Mouse (Mus musculus) MEL (cell line): ENCODE data around the gene Naip1. TPM values are rescaled to one million over a fixed set of nuclear protein-coding genes. Genes with fewer than 3 reads are reported as not detected.

Experiments
- DNase-seq: peaks from one replicate; pipeline ENCODE4 v3.0.0; 2011; ENCODE audit warnings: low read depth, low spot score
- H3K27ac ChIP-seq: 2 replicates; pipeline ENCODE4 v1.5.1; 2012; ENCODE audit warnings: low read depth, mild to moderate bottlenecking, control low read depth, low read length, moderate library complexity; ENCODE audit not compliant: control insufficient read depth
- H3K27me3 ChIP-seq, 2 experiments: fragments of 150-350 bp in 1 of 2; sonication (generic) in 1 of 2; 2 replicates each; pipeline ENCODE4 v1.6.1; 2012; ENCODE audit warnings: low read length in 2 of 2, mild to moderate bottlenecking in 2 of 2, improper control_type of control experiment in 1 of 2, moderate library complexity in 1 of 2; ENCODE audit not compliant: insufficient read depth in 2 of 2, control insufficient read depth in 1 of 2
- H3K36me3 ChIP-seq, 2 experiments: 2 replicates each; pipeline ENCODE4 v1.6.1; 2012 to 2014; ENCODE audit warnings: low read length in 2 of 2, improper control_type of control experiment in 1 of 2, inconsistent platforms in 1 of 2, mild to moderate bottlenecking in 1 of 2; ENCODE audit not compliant: insufficient read depth in 2 of 2, control insufficient read depth in 1 of 2
- H3K4me1 ChIP-seq, 2 experiments: fragments of 150-350 bp in 1 of 2; sonication (generic) in 1 of 2; 2 replicates each; pipeline ENCODE4 v1.6.1; 2012; ENCODE audit warnings: low read length in 2 of 2, improper control_type of control experiment in 1 of 2, mild to moderate bottlenecking in 1 of 2; ENCODE audit not compliant: insufficient read depth in 2 of 2, control insufficient read depth in 1 of 2
- H3K4me3 ChIP-seq, 2 experiments: fragments of 150-350 bp in 1 of 2; sonication (generic) in 1 of 2; 2 replicates each; pipeline ENCODE4 v1.5.1; 2012; ENCODE audit warnings: low read depth in 2 of 2, low read length in 2 of 2, mild to moderate bottlenecking in 2 of 2, moderate library complexity in 2 of 2, control low read depth in 1 of 2, improper control_type of control experiment in 1 of 2; ENCODE audit not compliant: control insufficient read depth in 1 of 2, insufficient read depth in 1 of 2
- H3K79me2 ChIP-seq: 2 replicates; pipeline ENCODE4 v1.6.1; 2012; ENCODE audit warnings: mild to moderate bottlenecking, low read length, moderate library complexity; ENCODE audit not compliant: control insufficient read depth, poor library complexity, insufficient read depth
- H3K9ac ChIP-seq: 2 replicates; pipeline ENCODE4 v1.6.1; 2012; ENCODE audit warnings: low read depth, mild to moderate bottlenecking, control low read depth, low read length, moderate library complexity; ENCODE audit not compliant: control insufficient read depth, poor library complexity, severe bottlenecking
- H3K9me3 ChIP-seq: fragments of 150-350 bp; sonication (generic); replicated peaks from 2 replicates; pipeline ENCODE4 v1.6.1; 2012; ENCODE audit warnings: mild to moderate bottlenecking, low read length, improper control_type of control experiment, moderate library complexity; ENCODE audit not compliant: insufficient read depth
- BHLHE40 ChIP-seq: IDR thresholded peaks from 2 replicates; pipeline ENCODE4 v1.6.1; 2012; ENCODE audit warnings: low read depth, mild to moderate bottlenecking, inconsistent platforms, low read length, improper control_type of control experiment, borderline replicate concordance
- CHD2 ChIP-seq: IDR thresholded peaks from 2 replicates; pipeline ENCODE4 v1.6.1; 2011; ENCODE audit warnings: low read length, improper control_type of control experiment
- CTCF ChIP-seq, 3 experiments: IDR thresholded peaks in 2 of 3; conservative IDR thresholded peaks in 1 of 3; 2 replicates each; pipeline ENCODE4 v1.5.1; 2011 to 2012; ENCODE audit warnings: low read length in 3 of 3, low read depth in 2 of 3, mild to moderate bottlenecking in 2 of 3, improper control_type of control experiment in 1 of 3, inconsistent platforms in 1 of 3, mixed read lengths in 1 of 3, moderate library complexity in 1 of 3; ENCODE audit not compliant: control insufficient read depth in 1 of 3, insufficient read depth in 1 of 3, poor library complexity in 1 of 3, severe bottlenecking in 1 of 3
- EP300 ChIP-seq, 2 experiments: IDR thresholded peaks; 2 replicates each; pipeline ENCODE4 v1.6.1; 2011; ENCODE audit warnings: improper control_type of control experiment in 2 of 2, low read length in 2 of 2, low read depth in 1 of 2, mild to moderate bottlenecking in 1 of 2
- GABPA ChIP-seq: IDR thresholded peaks from 2 replicates; pipeline ENCODE4 v1.6.1; 2012; ENCODE audit warnings: low read depth, mild to moderate bottlenecking, inconsistent platforms, low read length, improper control_type of control experiment, moderate library complexity
- HCFC1 ChIP-seq: IDR thresholded peaks from 2 replicates; pipeline ENCODE4 v1.6.1; 2012; ENCODE audit warnings: low read depth, mild to moderate bottlenecking, inconsistent platforms, low read length, improper control_type of control experiment, moderate library complexity
- JUND ChIP-seq: IDR thresholded peaks from 2 replicates; pipeline ENCODE4 v1.6.1; 2011; ENCODE audit warnings: low read depth, mild to moderate bottlenecking, improper control_type of control experiment, low read length
- KAT2A ChIP-seq: conservative IDR thresholded peaks from 2 replicates; pipeline ENCODE4 v1.6.1; 2012; ENCODE audit warnings: low read depth, low read length, improper control_type of control experiment, inconsistent platforms
- MAX ChIP-seq: IDR thresholded peaks from 2 replicates; pipeline ENCODE4 v1.6.1; 2011; ENCODE audit warnings: low read length, improper control_type of control experiment
- MEF2A ChIP-seq: IDR thresholded peaks from 2 replicates; pipeline ENCODE4 v1.6.1; 2014; ENCODE audit warnings: low read depth, mild to moderate bottlenecking, inconsistent platforms, low read length, improper control_type of control experiment; ENCODE audit not compliant: poor library complexity, insufficient replicate concordance, severe bottlenecking; ENCODE audit errors: extremely low read depth
- MXI1 ChIP-seq: IDR thresholded peaks from 2 replicates; pipeline ENCODE4 v1.6.1; 2011; ENCODE audit warnings: mild to moderate bottlenecking, low read depth, low read length, improper control_type of control experiment
- NELFE ChIP-seq: IDR thresholded peaks from 2 replicates; pipeline ENCODE4 v1.6.1; 2011; ENCODE audit warnings: low read depth, low read length, improper control_type of control experiment
- POLR2A ChIP-seq, 2 experiments: IDR thresholded peaks; 2 replicates each; pipeline ENCODE4 v1.6.1; 2011 to 2012; ENCODE audit warnings: low read length in 2 of 2, mild to moderate bottlenecking in 2 of 2, control low read depth in 1 of 2, improper control_type of control experiment in 1 of 2, low read depth in 1 of 2, moderate library complexity in 1 of 2; ENCODE audit not compliant: control insufficient read depth in 1 of 2, insufficient read depth in 1 of 2, poor library complexity in 1 of 2
- RCOR1 ChIP-seq: IDR thresholded peaks from 2 replicates; pipeline ENCODE4 v1.6.1; 2012; ENCODE audit warnings: low read depth, mild to moderate bottlenecking, inconsistent platforms, low read length, improper control_type of control experiment
- SMC3 ChIP-seq: IDR thresholded peaks from 2 replicates; pipeline ENCODE4 v1.6.1; 2011; ENCODE audit warnings: low read depth, low read length, improper control_type of control experiment
- TAL1 ChIP-seq: IDR thresholded peaks from 2 replicates; pipeline ENCODE4 v1.6.1; 2012; ENCODE audit warnings: mild to moderate bottlenecking, inconsistent platforms, low read length, moderate library complexity, mixed read lengths
- TBP ChIP-seq: IDR thresholded peaks from 2 replicates; pipeline ENCODE4 v1.8.0; 2011; ENCODE audit warnings: low read depth, low read length, improper control_type of control experiment
- USF1 ChIP-seq: IDR thresholded peaks from 2 replicates; pipeline ENCODE4 v1.6.1; 2014; ENCODE audit warnings: low read depth, mild to moderate bottlenecking, inconsistent platforms, low read length, improper control_type of control experiment, moderate library complexity
- ZC3H11A ChIP-seq: IDR thresholded peaks from 2 replicates; pipeline ENCODE4 v1.6.1; 2012; ENCODE audit warnings: low read depth, mild to moderate bottlenecking, inconsistent platforms, low read length, improper control_type of control experiment
- ZNF384 ChIP-seq: IDR thresholded peaks from 2 replicates; pipeline ENCODE4 v1.6.1; 2012; ENCODE audit warnings: low read depth, mild to moderate bottlenecking, inconsistent platforms, low read length, improper control_type of control experiment
- polyA plus RNA-seq, 2 experiments: library from polyadenylated mRNA; stranded (reverse) in 1 of 2; unstranded in 1 of 2; fragments of >175 nt in 1 of 2; fragments of >200 nt in 1 of 2; gene quantifications; 2 replicates each; pipeline versions ENCODE4 v1.2.1 to v1.2.4; 2012; ENCODE audit warnings: low replicate concordance in 2 of 2, low read depth in 1 of 2; ENCODE audit not compliant: insufficient read length in 2 of 2, insufficient read depth in 1 of 2, missing spikeins in 1 of 2
- total RNA-seq: library from RNA; depleted of rRNA; stranded (reverse); fragments of 300-350 nt; gene quantifications from 2 replicates; pipeline ENCODE4 v1.2.3, GENCODE M21; 2012

Naip1 gene
- total and polyA plus RNA-seq, 3 experiments = 0.01 TPM; not detected in 2

DNA sequence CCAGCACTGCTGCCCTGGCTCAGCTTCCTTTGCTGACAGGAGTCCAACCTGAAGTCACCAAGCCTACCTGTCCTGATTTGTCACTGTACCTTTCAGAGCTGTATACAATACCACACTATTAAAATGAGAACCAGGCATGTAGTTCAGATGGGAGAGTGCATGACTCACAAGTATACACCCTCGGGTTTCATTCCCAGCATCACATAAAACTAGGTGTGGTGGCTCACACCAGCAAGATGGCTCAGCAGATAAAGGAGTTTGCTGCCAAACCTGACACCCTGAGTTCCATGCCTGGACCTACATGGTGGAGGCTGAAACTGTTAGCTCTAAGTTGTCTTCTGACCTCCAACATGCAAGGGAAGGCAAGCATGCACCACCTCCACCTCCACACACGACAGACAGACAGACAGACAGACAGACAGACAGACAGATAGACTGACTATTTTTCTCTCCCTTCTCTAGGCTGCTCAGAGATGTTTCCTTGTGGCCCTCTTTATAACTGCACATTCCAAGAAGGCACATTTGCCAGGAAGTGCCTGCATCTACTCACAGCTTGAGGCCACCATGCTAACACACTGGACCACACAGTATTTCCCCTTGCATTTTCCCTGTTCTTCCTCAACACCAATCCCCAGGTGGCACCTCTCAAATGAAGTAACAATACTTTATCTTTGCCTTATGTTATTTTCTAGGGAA, 11.0 kb upstream of the Naip1 start:
- H3K4me3 ChIP-seq = no peak overlapping the region
- peaks cover 0 to 3% of the 10 kb centered on the region in 2 experiments for H3K36me3 ChIP-seq
- no peak overlapping the region for H3K27ac ChIP-seq
- no peak overlapping the region for H3K9ac ChIP-seq
- no peaks in the 10 kb centered on the region for H3K9me3 ChIP-seq
- no peak for TF ChIP-seq JUND
- TF ChIP-seq NELFE = no peak
- no peak for TF ChIP-seq RCOR1
- TF ChIP-seq ZNF384 = no peak
- TF ChIP-seq CTCF (IDR thresholded peaks at IDR 0.05 in 2 of 3, conservative IDR thresholded peaks at IDR 0.05 in 1 of 3; ENCODE audit: control insufficient read depth in 1 of 3, insufficient read depth in 1 of 3, low read depth in 2 of 3, low read length in 3 of 3, poor library complexity in 1 of 3, severe bottlenecking in 1 of 3) = no peak
- no peak for TF ChIP-seq GABPA
- TF ChIP-seq EP300 (IDR thresholded peaks at IDR 0.05; ENCODE audit: low read depth in 1 of 2, low read length in 2 of 2) = no peak
- no peak for TF ChIP-seq KAT2A
- no peak for TF ChIP-seq MAX
- no peak for TF ChIP-seq USF1
- no peak for TF ChIP-seq MEF2A
- no peak for TF ChIP-seq TAL1
- no peak for TF ChIP-seq POLR2A (IDR thresholded peaks at IDR 0.05; ENCODE audit: control insufficient read depth in 1 of 2, insufficient read depth in 1 of 2, low read depth in 1 of 2, low read length in 2 of 2, poor library complexity in 1 of 2)
- no peaks in the 10 kb centered on the region for H3K27me3 ChIP-seq
- DNase-seq = peak; percentile 32
- no peaks in the 10 kb centered on the region for H3K79me2 ChIP-seq
- peaks cover 0 to 3% of the 10 kb centered on the region in 2 experiments; a peak in 1 of 4 replicates for H3K4me1 ChIP-seq

DNA sequence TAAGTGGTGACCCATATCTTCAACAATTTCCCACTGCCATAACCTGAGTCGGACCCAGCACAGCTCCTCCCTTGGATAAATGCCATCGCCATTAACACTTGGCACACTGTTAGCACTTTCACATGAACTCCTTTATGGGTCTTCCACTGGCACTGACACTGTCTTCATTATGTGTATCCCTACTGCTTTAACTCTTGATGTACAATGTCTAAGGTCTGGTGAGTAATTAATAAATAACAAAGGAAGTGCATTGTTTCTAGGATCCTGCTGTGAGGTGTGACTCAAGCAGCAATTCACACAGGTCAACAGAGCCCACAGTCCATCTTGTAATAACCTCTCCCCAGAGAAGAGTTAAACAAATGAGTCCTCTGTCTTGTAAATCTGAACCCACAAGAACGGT, 8.7 kb upstream of the Naip1 start:
- DNase-seq = no peak
- Histone ChIP-seq H3K27me3 (no peaks in the 10 kb centered on the region), H3K9me3 (no peaks in the 10 kb centered on the region), H3K36me3 (peaks cover 0 to 2% of the 10 kb centered on the region in 2 experiments), H3K27ac (no peak overlapping the region), H3K4me3 (no peak overlapping the region)
- no peak for TF ChIP-seq NELFE
- no peak for TF ChIP-seq SMC3
- TF ChIP-seq BHLHE40 = no peak
- no peak for TF ChIP-seq POLR2A (IDR thresholded peaks at IDR 0.05; ENCODE audit: control insufficient read depth in 1 of 2, insufficient read depth in 1 of 2, low read depth in 1 of 2, low read length in 2 of 2, poor library complexity in 1 of 2)
- no peak for TF ChIP-seq CHD2
- no peak for TF ChIP-seq ZC3H11A
- no peak for TF ChIP-seq TBP
- TF ChIP-seq CTCF (IDR thresholded peaks at IDR 0.05 in 2 of 3, conservative IDR thresholded peaks at IDR 0.05 in 1 of 3; ENCODE audit: control insufficient read depth in 1 of 3, insufficient read depth in 1 of 3, low read depth in 2 of 3, low read length in 3 of 3, poor library complexity in 1 of 3, severe bottlenecking in 1 of 3) = no peak
- TF ChIP-seq HCFC1 = no peak
- no peak for TF ChIP-seq MXI1
- TF ChIP-seq, all 39 proteins: peak for 0
- peaks cover 0 to 3% of the 10 kb centered on the region in 2 experiments; a peak in 1 of 4 replicates for H3K4me1 ChIP-seq
- no peaks in the 10 kb centered on the region for H3K79me2 ChIP-seq
- H3K9ac ChIP-seq = no peak overlapping the region
